Mouse (Mus musculus): Measurements from ENCODE around the gene Clcn3. TPM values are rescaled to one million over a fixed set of nuclear protein-coding genes. Genes with fewer than 3 reads are reported as not detected.

Clcn3 gene
- polyA plus RNA-seq, 1 experiment from 2014 or later, result 36.1 TPM

- Histone ChIP-seq H3K9ac (ENCODE audit: low read depth, low read length) (no peak overlapping the region), H3K4me3 (ENCODE audit: low read depth, low read length) (no peak overlapping the region), H3K4me1 (replicated peaks; ENCODE audit: control insufficient read depth, insufficient read depth, low read length) (no peaks in the 10 kb centered on the region), H3K36me3 (ENCODE audit: control insufficient read depth, insufficient read depth, low read length) (no peaks in the 10 kb centered on the region), H3K27me3 (ENCODE audit: control insufficient read depth, insufficient read depth, low read length) (no peaks in the 10 kb centered on the region), H3K27ac (ENCODE audit: low read depth, low read length) (no peak overlapping the region), H3K4me2 (replicated peaks; ENCODE audit: low read depth, low read length) (no peak overlapping the region), H3K9me3 (ENCODE audit: control insufficient read depth, low read length) (no peaks in the 10 kb centered on the region)
- WGBS, result 94% methylated on average over 2 of the region's 2 CpGs
- ATAC-seq (ENCODE audit: low FRiP score) (no peak), DNase-seq (ENCODE audit: low spot score) (no peak)
Observed at GRCm38 (mm10) chr8:60942867-60943266, 40.2 kb downstream of the Clcn3 start.

- Histone ChIP-seq H3K4me2 (replicated peaks; ENCODE audit: low read depth, low read length) (no peak overlapping the region), H3K9ac (ENCODE audit: low read depth, low read length) (no peak overlapping the region), H3K27me3 (ENCODE audit: control insufficient read depth, insufficient read depth, low read length) (no peaks in the 10 kb centered on the region), H3K27ac (ENCODE audit: low read depth, low read length) (no peak overlapping the region), H3K9me3 (ENCODE audit: control insufficient read depth, low read length) (no peaks in the 10 kb centered on the region), H3K4me3 (ENCODE audit: low read depth, low read length) (no peak overlapping the region), H3K4me1 (replicated peaks; ENCODE audit: control insufficient read depth, insufficient read depth, low read length) (no peaks in the 10 kb centered on the region), H3K36me3 (ENCODE audit: control insufficient read depth, insufficient read depth, low read length) (no peaks in the 10 kb centered on the region)
- no peak for DNase-seq (ENCODE audit: low spot score)
- 31% methylated on average over 3 of the region's 3 CpGs for WGBS
- no peak for ATAC-seq (ENCODE audit: low FRiP score)
Observed at GRCm38 (mm10) chr8:60938717-60939424, 44.2 kb downstream of the Clcn3 start.

- DNase-seq (ENCODE audit: low spot score) (no peak), ATAC-seq (ENCODE audit: low FRiP score) (no peak)
- H3K27ac ChIP-seq (ENCODE audit: low read depth, low read length), result no peak overlapping the region
- no peaks in the 10 kb centered on the region for H3K27me3 ChIP-seq (ENCODE audit: control insufficient read depth, insufficient read depth, low read length)
- H3K4me3 ChIP-seq (ENCODE audit: low read depth, low read length), result no peak overlapping the region
- H3K9me3 ChIP-seq (ENCODE audit: control insufficient read depth, low read length), result no peaks in the 10 kb centered on the region
- no peak overlapping the region for H3K4me2 ChIP-seq (replicated peaks; ENCODE audit: low read depth, low read length)
- no peaks in the 10 kb centered on the region for H3K4me1 ChIP-seq (replicated peaks; ENCODE audit: control insufficient read depth, insufficient read depth, low read length)
- H3K36me3 ChIP-seq (ENCODE audit: control insufficient read depth, insufficient read depth, low read length), result no peaks in the 10 kb centered on the region
- H3K9ac ChIP-seq (ENCODE audit: low read depth, low read length), result no peak overlapping the region
Observed at GRCm38 (mm10) chr8:60933617-60934016, 49.5 kb downstream of the Clcn3 start.

GRCm38 (mm10) chr8:60920176-60920575 is 62.9 kb downstream of the Clcn3 start:
- Histone ChIP-seq H3K9me3 (ENCODE audit: control insufficient read depth, low read length) (no peaks in the 10 kb centered on the region), H3K4me2 (replicated peaks; ENCODE audit: low read depth, low read length) (no peak overlapping the region), H3K4me1 (replicated peaks; ENCODE audit: control insufficient read depth, insufficient read depth, low read length) (no peaks in the 10 kb centered on the region), H3K27me3 (ENCODE audit: control insufficient read depth, insufficient read depth, low read length) (no peaks in the 10 kb centered on the region), H3K9ac (ENCODE audit: low read depth, low read length) (no peak overlapping the region), H3K36me3 (ENCODE audit: control insufficient read depth, insufficient read depth, low read length) (no peaks in the 10 kb centered on the region), H3K27ac (ENCODE audit: low read depth, low read length) (no peak overlapping the region), H3K4me3 (ENCODE audit: low read depth, low read length) (no peak overlapping the region)
- WGBS, result 91% methylated on average over 4 of the region's 4 CpGs
- DNase-seq (ENCODE audit: low spot score) (no peak), ATAC-seq (ENCODE audit: low FRiP score) (no peak)

GRCm38 (mm10) chr8:60919069-60919468 is 64.0 kb downstream of the Clcn3 start:
- DNase-seq (ENCODE audit: low spot score) (no peak), ATAC-seq (ENCODE audit: low FRiP score) (no peak)
- Histone ChIP-seq H3K4me1 (replicated peaks; ENCODE audit: control insufficient read depth, insufficient read depth, low read length) (no peaks in the 10 kb centered on the region), H3K9me3 (ENCODE audit: control insufficient read depth, low read length) (no peaks in the 10 kb centered on the region), H3K36me3 (ENCODE audit: control insufficient read depth, insufficient read depth, low read length) (no peaks in the 10 kb centered on the region), H3K27ac (ENCODE audit: low read depth, low read length) (no peak overlapping the region), H3K4me2 (replicated peaks; ENCODE audit: low read depth, low read length) (no peak overlapping the region), H3K4me3 (ENCODE audit: low read depth, low read length) (no peak overlapping the region), H3K9ac (ENCODE audit: low read depth, low read length) (no peak overlapping the region), H3K27me3 (ENCODE audit: control insufficient read depth, insufficient read depth, low read length) (no peaks in the 10 kb centered on the region)
- 88% methylated on average over 3 of the region's 3 CpGs for WGBS

- WGBS, result 57% methylated on average over 10 of the region's 10 CpGs
- no peak for ATAC-seq (ENCODE audit: low FRiP score)
Observed at GRCm38 (mm10) chr8:60912554-60912953, 70.5 kb downstream of the Clcn3 start.

GRCm38 (mm10) chr8:60912081-60912480 is 71.0 kb downstream of the Clcn3 start:
- Histone ChIP-seq H3K4me3 (ENCODE audit: low read depth, low read length) (no peak overlapping the region), H3K4me2 (replicated peaks; ENCODE audit: low read depth, low read length) (no peak overlapping the region), H3K4me1 (replicated peaks; ENCODE audit: control insufficient read depth, insufficient read depth, low read length) (no peaks in the 10 kb centered on the region), H3K27me3 (ENCODE audit: control insufficient read depth, insufficient read depth, low read length) (no peaks in the 10 kb centered on the region), H3K9ac (ENCODE audit: low read depth, low read length) (no peak overlapping the region), H3K27ac (ENCODE audit: low read depth, low read length) (no peak overlapping the region), H3K36me3 (ENCODE audit: control insufficient read depth, insufficient read depth, low read length) (no peaks in the 10 kb centered on the region), H3K9me3 (ENCODE audit: control insufficient read depth, low read length) (no peaks in the 10 kb centered on the region)
- 78% methylated on average over 4 of the region's 4 CpGs for WGBS
- ATAC-seq (ENCODE audit: low FRiP score), result no peak
- no peak for DNase-seq (ENCODE audit: low spot score)

More at GRCm38 (mm10) chr8:60912554-60912953, 70.5 kb downstream of the Clcn3 start:
- DNase-seq (ENCODE audit: low spot score), result no peak
- no peak overlapping the region for H3K4me3 ChIP-seq (ENCODE audit: low read depth, low read length)
- no peaks in the 10 kb centered on the region for H3K4me1 ChIP-seq (replicated peaks; ENCODE audit: control insufficient read depth, insufficient read depth, low read length)
- H3K36me3 ChIP-seq (ENCODE audit: control insufficient read depth, insufficient read depth, low read length), result no peaks in the 10 kb centered on the region
- no peak overlapping the region for H3K4me2 ChIP-seq (replicated peaks; ENCODE audit: low read depth, low read length)
- H3K27ac ChIP-seq (ENCODE audit: low read depth, low read length), result no peak overlapping the region
- no peaks in the 10 kb centered on the region for H3K9me3 ChIP-seq (ENCODE audit: control insufficient read depth, low read length)
- no peak overlapping the region for H3K9ac ChIP-seq (ENCODE audit: low read depth, low read length)
- H3K27me3 ChIP-seq (ENCODE audit: control insufficient read depth, insufficient read depth, low read length), result no peaks in the 10 kb centered on the region

- H3K36me3 ChIP-seq (ENCODE audit: control insufficient read depth, insufficient read depth, low read length), result 0 out of 2 replicates have a peak, but pooled peaks cover 4% of the 10 kb centered on the region
Observed at GRCm38 (mm10) chr8:60900147-60900546, 83.0 kb downstream of the Clcn3 start.

GRCm38 (mm10) chr8:60895878-60896277 is 87.2 kb downstream of the Clcn3 start:
- no peaks in the 10 kb centered on the region for H3K4me1 ChIP-seq (replicated peaks; ENCODE audit: control insufficient read depth, insufficient read depth, low read length)
- 0 out of 2 replicates have a peak, but pooled peaks cover 2% of the 10 kb centered on the region for H3K36me3 ChIP-seq (ENCODE audit: control insufficient read depth, insufficient read depth, low read length)
- WGBS, result 89% methylated on average over 6 of the region's 6 CpGs
- H3K27me3 ChIP-seq (ENCODE audit: control insufficient read depth, insufficient read depth, low read length), result no peaks in the 10 kb centered on the region
- H3K4me2 ChIP-seq (replicated peaks; ENCODE audit: low read depth, low read length), result no peak overlapping the region
- ATAC-seq (ENCODE audit: low FRiP score) (no peak), DNase-seq (ENCODE audit: low spot score) (no peak)
- H3K27ac ChIP-seq (ENCODE audit: low read depth, low read length), result no peak overlapping the region
- no peaks in the 10 kb centered on the region for H3K9me3 ChIP-seq (ENCODE audit: control insufficient read depth, low read length)
- no peak overlapping the region for H3K9ac ChIP-seq (ENCODE audit: low read depth, low read length)
- no peak overlapping the region for H3K4me3 ChIP-seq (ENCODE audit: low read depth, low read length)

More at GRCm38 (mm10) chr8:60900147-60900546, 83.0 kb downstream of the Clcn3 start:
- Histone ChIP-seq H3K9ac (ENCODE audit: low read depth, low read length) (no peak overlapping the region), H3K27me3 (ENCODE audit: control insufficient read depth, insufficient read depth, low read length) (no peaks in the 10 kb centered on the region), H3K4me2 (replicated peaks; ENCODE audit: low read depth, low read length) (no peak overlapping the region), H3K9me3 (ENCODE audit: control insufficient read depth, low read length) (no peaks in the 10 kb centered on the region), H3K4me3 (ENCODE audit: low read depth, low read length) (no peak overlapping the region), H3K4me1 (replicated peaks; ENCODE audit: control insufficient read depth, insufficient read depth, low read length) (no peaks in the 10 kb centered on the region), H3K27ac (ENCODE audit: low read depth, low read length) (no peak overlapping the region)
- ATAC-seq (ENCODE audit: low FRiP score) (no peak), DNase-seq (ENCODE audit: low spot score) (no peak)
- whole genome bisulfite sequencing, result 84% methylated on average over 9 of the region's 9 CpGs

Measured in hindbrain, embryonic 11.5 days (tissue).